16 mouse cellular contexts compared by ENCODE assay signal in genomic region chr12:69939291-69939690, GRCm38 (mm10). TPM values are rescaled to one million over a fixed set of nuclear protein-coding genes. Genes with fewer than 3 reads are reported as not detected.
DNase-seq lines count a peak whose midpoint lies in the region; ATAC-seq and TF ChIP-seq lines count a peak whose summit lies in the region.
"Had no signal": no experiment of that assay in that cellular context is flagged by ENCODE, and none has a peak within 500 bp of the region (broad histone marks: within the 10 kb centered on the region; RNA-seq: fewer than 3 reads in every experiment).

No protein-coding gene starts in this region.

- no peak overlapping the region for H3K27ac ChIP-seq in lung, postnatal 0 days (ENCODE audit: low read length)
- H3K27ac ChIP-seq: embryonic facial prominence, embryonic 13.5 days; forebrain, embryonic 15.5 days; midbrain, embryonic 10.5 days had no signal

- WGBS in lung, postnatal 0 days = 64% methylated on average over 2 of the region's 2 CpGs

- no peaks in the 10 kb centered on the region; the same call in 1 of the 2 replicates for H3K4me1 ChIP-seq in lung, postnatal 0 days (ENCODE audit: insufficient read depth, low read depth, low read length)
- H3K4me1 ChIP-seq: embryonic facial prominence, embryonic 13.5 days; forebrain, embryonic 15.5 days had no signal

- no peak for TF ChIP-seq EP300 in lung, postnatal 0 days (IDR thresholded peaks at IDR 0.05)

- no peak overlapping the region for H3K4me2 ChIP-seq in lung, postnatal 0 days (replicated peaks; ENCODE audit: low read depth, low read length)
- H3K4me2 ChIP-seq: embryonic facial prominence, embryonic 13.5 days; forebrain, embryonic 15.5 days had no signal

- H3K9ac ChIP-seq in lung, postnatal 0 days (replicated peaks; ENCODE audit: low read depth) = no peak overlapping the region
- H3K9ac ChIP-seq: embryonic facial prominence, embryonic 13.5 days; forebrain, embryonic 15.5 days had no signal

- H3K27me3 ChIP-seq in lung, postnatal 0 days (replicated peaks; ENCODE audit: insufficient read depth, low read length) = no peaks in the 10 kb centered on the region
- H3K27me3 ChIP-seq: embryonic facial prominence, embryonic 13.5 days; forebrain, embryonic 15.5 days had no signal

- peak; percentile 24 to 38 for DNase-seq in cerebellum, postnatal 10 days
- DNase-seq in cerebellum, postnatal 4 days (ENCODE audit: low spot score in 2 of 2) = no peak
- no peak for DNase-seq in lung, postnatal 0 days (ENCODE audit: low spot score)
- no peak for DNase-seq in lung, postnatal 4 days
- peak; percentile 46 for DNase-seq in 416B (ENCODE audit: low read depth)
- DNase-seq in NIH3T3 (ENCODE audit: low read depth) = peak; percentile 46
- DNase-seq: gastrocnemius, postnatal 36 days; heart, postnatal 14 days; lung, adult 2 months; right cerebral cortex, postnatal 25 days had no signal

- TF ChIP-seq CTCF in lung, postnatal 0 days (IDR thresholded peaks at IDR 0.05) = peak; percentile 13; the same call in 1 of the 2 replicates

- H3K36me3 ChIP-seq in lung, postnatal 0 days (ENCODE audit: insufficient read depth, low read length) = no peaks in the 10 kb centered on the region
- H3K36me3 ChIP-seq: embryonic facial prominence, embryonic 13.5 days had no signal

- no peaks in the 10 kb centered on the region for H3K9me3 ChIP-seq in lung, postnatal 0 days (ENCODE audit: low read length)
- H3K9me3 ChIP-seq: embryonic facial prominence, embryonic 13.5 days; forebrain, embryonic 15.5 days; midbrain, embryonic 10.5 days had no signal

- ATAC-seq in lung, postnatal 0 days = no peak
- no peak for ATAC-seq in erythroblast, adult 5-6 weeks (replicated peaks; ENCODE audit: low FRiP score, poor library complexity, severe bottlenecking)
- ATAC-seq in inflammation-experienced regulatory T-cells, adult 6 months = no peak
- ATAC-seq: forebrain, embryonic 15.5 days; intestine, embryonic 16.5 days had no signal

- H3K4me3 ChIP-seq in lung, postnatal 0 days (ENCODE audit: low read depth, low read length) = no peak overlapping the region
- H3K4me3 ChIP-seq: embryonic facial prominence, embryonic 13.5 days; forebrain, embryonic 15.5 days; midbrain, embryonic 10.5 days had no signal

RNA-seq across cellular contexts. Expression of gene Map4k5, which starts 46.3 kb away (rescaled TPM):
- polyA plus RNA-seq in lung, postnatal 0 days (2015; fragmentation: Nextera tagmentation; extraction: Ambion mirVana) = 20.6 and 22.9 TPM in 2 replicates
- total RNA-seq in erythroblast, adult 5-6 weeks (2015; ENCODE audit: low replicate concordance) = 320 and 330 TPM in 2 replicates
- total RNA-seq in erythroblast, adult 5-6 weeks (2017; ENCODE audit: low replicate concordance) = 596 and 599 TPM in 2 replicates
- polyA plus RNA-seq in inflammation-experienced regulatory T-cells, adult 6 months (2017; shearing (Covaris generic)) = 1 to 10 TPM; 1.1 to 4.8 (median 4.6) TPM

RNA-seq across cellular contexts. Expression of gene Atl1, which starts 46.9 kb away (rescaled TPM):
- 2.9 and 4.8 TPM in 2 replicates for polyA plus RNA-seq in lung, postnatal 0 days (2015; fragmentation: Nextera tagmentation; extraction: Ambion mirVana)
- total RNA-seq in erythroblast, adult 5-6 weeks (2015; ENCODE audit: low replicate concordance) = 5.4 and 9.6 TPM in 2 replicates
- total RNA-seq in erythroblast, adult 5-6 weeks (2017; ENCODE audit: low replicate concordance) = 12.8 and 23.0 TPM in 2 replicates
- under 1 TPM; 0.10 to 0.75 (median 0.42) TPM for polyA plus RNA-seq in inflammation-experienced regulatory T-cells, adult 6 months (2017; shearing (Covaris generic))

RNA-seq across cellular contexts. Expression of gene Sav1, which starts 47.5 kb away (rescaled TPM):
- 10.7 and 12.2 TPM in 2 replicates for polyA plus RNA-seq in lung, postnatal 0 days (2015; fragmentation: Nextera tagmentation; extraction: Ambion mirVana)
- total RNA-seq in erythroblast, adult 5-6 weeks (2015; ENCODE audit: low replicate concordance) = 55.0 and 80.0 TPM in 2 replicates
- total RNA-seq in erythroblast, adult 5-6 weeks (2017; ENCODE audit: low replicate concordance) = 42.4 and 55.8 TPM in 2 replicates
- 1 to 10 TPM; 2.9 to 3.5 (median 3.3) TPM for polyA plus RNA-seq in inflammation-experienced regulatory T-cells, adult 6 months (2017; shearing (Covaris generic))

Comparison
In these comparisons a context has a peak if more than half of its experiments do, and no peak if none do; other contexts are left out.
1. DNase-seq: peak in cerebellum, postnatal 10 days (2 of 2), 416B (single experiment) and NIH3T3 (single experiment); none in cerebellum, postnatal 4 days (0 of 2), lung, postnatal 0 days (single experiment) and lung, postnatal 4 days (0 of 2).